Mouse (Mus musculus) lung, adult 2 months (tissue): Measurements from ENCODE around the gene Ogdhl.

Experiments used
- CTCF ChIP-seq: fragments of 200-500 bp; IDR thresholded peaks from 2 replicates; pipeline ENCODE4 v1.5.1; 2011; ENCODE audit warnings: mild to moderate bottlenecking, low read length, control low read depth; ENCODE audit not compliant: insufficient read depth
- POLR2A ChIP-seq: fragments of 200-500 bp; IDR thresholded peaks from 2 replicates; pipeline ENCODE4 v1.6.1; 2011; ENCODE audit warnings: low read depth, mild to moderate bottlenecking, control low read depth, low read length, borderline replicate concordance; ENCODE audit errors: extremely low read depth

- TF ChIP-seq POLR2A (no peak), CTCF (no peak)
These were observed 47.9 kb downstream of the Ogdhl start for GRCm38 (mm10) chr14:32369756-32370155.
